Mouse (Mus musculus) liver, adult 2 months (tissue): ENCODE measurements around the gene Tmem169.

Experiments used
- CTCF ChIP-seq: fragments of 200-500 bp; IDR thresholded peaks from 2 replicates; pipeline ENCODE4 v1.5.1; 2011; ENCODE audit warnings: low read depth, low read length, control low read depth
- POLR2A ChIP-seq: fragments of 200-500 bp; IDR thresholded peaks from 2 replicates; pipeline ENCODE4 v1.6.1; 2011; ENCODE audit warnings: low read length, control low read depth; ENCODE audit not compliant: insufficient read depth; ENCODE audit errors: extremely low read depth

- TF ChIP-seq CTCF (no peak), POLR2A (no peak)
Measured at GRCm38 (mm10) chr1:72291421-72291820, 7.3 kb downstream of the Tmem169 start.
